Mouse (Mus musculus): ENCODE measurements around the gene Serpina9.

DNA sequence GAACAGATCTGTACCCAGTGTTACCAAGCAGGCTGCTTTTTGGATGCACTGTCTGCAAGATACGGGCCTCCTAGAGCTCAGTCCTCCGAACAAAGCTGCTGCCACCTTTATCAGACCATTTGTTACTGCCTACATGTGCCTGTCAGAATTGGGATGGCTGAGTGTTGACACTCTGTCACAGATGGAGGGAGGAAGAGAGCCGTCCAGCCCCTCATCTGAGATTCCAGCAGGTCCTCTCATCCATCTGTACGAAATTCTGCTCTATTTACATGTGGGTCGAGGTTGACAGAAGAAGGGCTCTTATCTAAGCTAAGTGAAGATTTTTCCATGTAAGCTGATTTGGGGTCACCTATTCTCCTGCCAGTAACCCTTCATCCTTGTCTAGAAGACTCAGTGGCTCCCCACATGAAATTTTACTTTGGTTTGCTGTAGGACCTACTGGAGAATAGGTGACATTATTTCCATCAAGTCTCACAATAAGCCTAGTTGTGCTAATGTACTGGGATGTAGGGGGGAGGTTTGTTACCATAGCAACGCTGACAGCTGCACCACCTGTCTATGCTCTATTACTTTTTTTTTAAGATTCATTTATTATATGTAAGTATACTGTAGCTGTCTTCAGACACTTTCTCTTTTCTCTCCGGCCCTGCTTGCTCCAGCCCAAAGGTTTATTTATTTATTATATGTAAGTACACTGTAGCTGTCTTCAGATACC, 31.8 kb downstream of the Serpina9 start:
- no peak for TF ChIP-seq GATA1 (IDR thresholded peaks at IDR 0.05; ENCODE audit: low read length)
- no peak for TF ChIP-seq TAL1 (IDR thresholded peaks at IDR 0.05; ENCODE audit: low read length)

All from erythroblast, embryonic 14.5 days (primary cell).